Comparison of ENCODE assay signal across 8 mouse cellular contexts in the genomic region with DNA sequence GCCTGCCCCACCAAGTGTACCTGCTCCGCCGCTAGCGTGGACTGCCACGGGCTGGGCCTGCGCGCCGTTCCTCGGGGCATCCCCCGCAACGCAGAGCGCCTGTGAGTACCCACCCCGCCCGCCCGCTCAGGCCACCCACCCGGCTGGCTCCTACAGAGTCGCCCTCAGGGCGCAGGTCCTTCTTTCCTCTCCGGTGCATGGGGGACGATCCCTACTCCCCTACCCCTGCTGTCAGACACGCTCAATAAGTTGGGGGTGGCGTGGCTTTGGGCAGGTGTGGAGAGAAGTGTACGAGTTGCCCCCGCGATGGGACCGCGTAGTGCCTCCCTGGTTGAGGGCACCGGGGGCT. TPM values are rescaled to one million over a fixed set of nuclear protein-coding genes. Genes with fewer than 3 reads are reported as not detected.
DNase-seq lines count a peak whose midpoint lies in the region; ATAC-seq and TF ChIP-seq lines count a peak whose summit lies in the region.

No protein-coding gene starts in this region.

- intact Hi-C loops in gastrocnemius, postnatal 14 days (cut with DNase I; ENCODE audit: low total_unique reads), result no loop called here

- WGBS in lung, adult 2 months, result 2% methylated on average over 27 of the region's 27 CpGs
- under 1% methylated on average over 27 of the region's 27 CpGs for WGBS in forebrain, postnatal 0 days
- WGBS in liver, embryonic 12.5 days (ENCODE audit: insufficient replicate concordance), result 2% methylated on average over 27 of the region's 27 CpGs

- peaks cover 9% of the 10 kb centered on the region for H3K27me3 ChIP-seq in forebrain, postnatal 0 days (ENCODE audit: insufficient read depth, low read length)
- H3K27me3 ChIP-seq in liver, embryonic 12.5 days (replicated peaks), result peaks cover 63% of the 10 kb centered on the region

- TF ChIP-seq CTCF in lung, adult 2 months (IDR thresholded peaks at IDR 0.05; ENCODE audit: insufficient read depth, low read length), result no peak
- no peak for TF ChIP-seq CTCF in cortical plate, adult 2 months (IDR thresholded peaks at IDR 0.05; ENCODE audit: extremely low read depth, insufficient read depth, low read length)
- no peak for TF ChIP-seq CTCF in forebrain, postnatal 0 days (IDR thresholded peaks at IDR 0.05; ENCODE audit: low read depth)

- H3K27ac ChIP-seq in cortical plate, adult 2 months (ENCODE audit: insufficient read depth, low read length), result peak overlapping the region; percentile 90
- no peak overlapping the region for H3K27ac ChIP-seq in forebrain, postnatal 0 days (ENCODE audit: low read depth, low read length)
- H3K27ac ChIP-seq in liver, embryonic 12.5 days, result no peak overlapping the region

- peak; percentile 12; the same call in 1 of the 2 replicates for ATAC-seq in forebrain, postnatal 0 days
- no peak for ATAC-seq in liver, embryonic 12.5 days

- H3K4me3 ChIP-seq in lung, adult 2 months (replicated peaks; ENCODE audit: extremely low read depth, low read depth, low read length), result peak overlapping the region; percentile 42
- H3K4me3 ChIP-seq in cortical plate, adult 2 months (ENCODE audit: insufficient read depth, low read length), result peak overlapping the region; percentile 99
- peak overlapping the region; percentile 58 for H3K4me3 ChIP-seq in forebrain, postnatal 0 days (ENCODE audit: low read depth, low read length)
- H3K4me3 ChIP-seq in liver, embryonic 12.5 days, result peak overlapping the region; percentile 47

- no peak for TF ChIP-seq POLR2A in lung, adult 2 months (IDR thresholded peaks at IDR 0.05; ENCODE audit: borderline replicate concordance, extremely low read depth, low read depth, low read length)
- no peak for TF ChIP-seq POLR2A in cortical plate, adult 2 months (IDR thresholded peaks at IDR 0.05; ENCODE audit: extremely low read depth, insufficient read depth, low read length)

- no peaks in the 10 kb centered on the region for H3K9me3 ChIP-seq in forebrain, postnatal 0 days (ENCODE audit: low read length)
- H3K9me3 ChIP-seq in liver, embryonic 12.5 days (replicated peaks), result no peaks in the 10 kb centered on the region

- peak overlapping the region; percentile 92 for H3K4me2 ChIP-seq in forebrain, postnatal 0 days (ENCODE audit: low read depth)
- H3K4me2 ChIP-seq in liver, embryonic 12.5 days, result peak overlapping the region; percentile 57

- peak overlapping the region; percentile 56 for H3K9ac ChIP-seq in forebrain, postnatal 0 days
- no peak overlapping the region for H3K9ac ChIP-seq in liver, embryonic 12.5 days

- no peak for DNase-seq in lung, adult 2 months
- DNase-seq in lung, postnatal 25 days (ENCODE audit: low spot score), result no peak
- no peak for DNase-seq in forebrain, postnatal 0 days
- peak; percentile 9 for DNase-seq in yolk sac, embryonic 10.5 days (ENCODE audit: low spot score)
- DNase-seq in gastrocnemius, postnatal 14 days, result no peak
- no peak for DNase-seq in left cerebral cortex, adult 11 months (ENCODE audit: low spot score)

- H3K4me1 ChIP-seq in lung, adult 2 months (ENCODE audit: control insufficient read depth, insufficient read depth, low read length), result peaks cover 9% of the 10 kb centered on the region
- H3K4me1 ChIP-seq in cortical plate, adult 2 months (ENCODE audit: control insufficient read depth, insufficient read depth, low read length), result no peaks in the 10 kb centered on the region; the same call in none of the 2 replicates
- no peaks in the 10 kb centered on the region for H3K4me1 ChIP-seq in forebrain, postnatal 0 days (ENCODE audit: insufficient read depth)
- no peaks in the 10 kb centered on the region for H3K4me1 ChIP-seq in liver, embryonic 12.5 days

- no peaks in the 10 kb centered on the region for H3K36me3 ChIP-seq in forebrain, postnatal 0 days (ENCODE audit: insufficient read depth)
- no peaks in the 10 kb centered on the region for H3K36me3 ChIP-seq in liver, embryonic 12.5 days

RNA-seq across cellular contexts. Expression of gene Slit3, which starts 0.6 kb away (rescaled TPM):
- 69.7 and 72.5 TPM in 2 replicates for polyA plus RNA-seq in lung, adult 2 months (2012; rRNA removed)
- polyA plus RNA-seq in cortical plate, adult 2 months (2012; rRNA removed), result 15.8 and 16.8 TPM in 2 replicates
- 5.7 and 15.0 TPM in 2 replicates for total RNA-seq in forebrain, postnatal 0 days (2014; rRNA removed)
- 1.9 and 5.6 TPM in 2 replicates for polyA plus RNA-seq in forebrain, postnatal 0 days (2015; fragmentation: Nextera tagmentation; extraction: Ambion mirVana)
- 1.1 and 1.6 TPM in 2 replicates for polyA plus RNA-seq in liver, embryonic 12.5 days (2016; fragmentation: Nextera tagmentation; extraction: Ambion mirVana)
- 10 to 100 TPM; 11.0 to 12.1 TPM for total RNA-seq in gastrocnemius, postnatal 14 days (2021)

Comparison
In these comparisons a context has a peak if more than half of its experiments do, and no peak if none do; other contexts are left out.
1. H3K4me3 ChIP-seq: peak in every context shown above with its lines; median percentile 99 in cortical plate, adult 2 months; 58 in forebrain, postnatal 0 days; 47 in liver, embryonic 12.5 days; 42 in lung, adult 2 months.